Mouse (Mus musculus) spleen, adult 18-20 months (tissue): ENCODE results near the gene Rp9.
"Not testable (repeated sequence)": the region's sequence is repeated elsewhere in the genome, so short reads cannot be mapped to it uniquely, and the experiment has no call there.

ENCODE experiments used
- DNase-seq, 2 experiments: peaks; one replicate each; pipeline ENCODE4 v3.0.0; 2022; ENCODE audit warnings: mixed read lengths in 2 of 2

Gene Rp9

GRCm38 (mm10) chr9:22457142-22457835, 12.3 kb downstream of the Rp9 start:
- peak; percentile 31 to 32 for DNase-seq

GRCm38 (mm10) chr9:22455041-22455440, 14.5 kb downstream of the Rp9 start:
- no peak for DNase-seq

- DNase-seq: not testable (repeated sequence)
Measured at GRCm38 (mm10) chr9:22453990-22454389, 15.6 kb downstream of the Rp9 start, which contains the start of gene Gm17545. Gene Gm17545, plus strand, starts transcription at chr9:22454290.

GRCm38 (mm10) chr9:22453501-22453924, 16.0 kb downstream of the Rp9 start:
- DNase-seq: no peak

GRCm38 (mm10) chr9:22452697-22453096, 16.8 kb downstream of the Rp9 start:
- no peak for DNase-seq

- no peak for DNase-seq
Measured at GRCm38 (mm10) chr9:22449209-22449608, 20.3 kb downstream of the Rp9 start.

GRCm38 (mm10) chr9:22448420-22448819, 21.1 kb downstream of the Rp9 start:
- no peak for DNase-seq

GRCm38 (mm10) chr9:22447213-22447612, 22.3 kb downstream of the Rp9 start:
- no peak for DNase-seq

GRCm38 (mm10) chr9:22445123-22445522, 24.4 kb downstream of the Rp9 start:
- DNase-seq: no peak

GRCm38 (mm10) chr9:22443157-22443556, 26.4 kb downstream of the Rp9 start:
- DNase-seq: no peak

GRCm38 (mm10) chr9:22438826-22439225, 30.7 kb downstream of the Rp9 start:
- DNase-seq: no peak

- no peak for DNase-seq
Measured at GRCm38 (mm10) chr9:22434101-22434500, 35.4 kb downstream of the Rp9 start.

GRCm38 (mm10) chr9:22433221-22433620, 36.3 kb downstream of the Rp9 start:
- no peak for DNase-seq

GRCm38 (mm10) chr9:22430315-22430840, 39.2 kb downstream of the Rp9 start:
- DNase-seq: peak in 1 of 2 experiments; percentile 11

- DNase-seq: peak; percentile 34 to 43
Measured at GRCm38 (mm10) chr9:22429533-22430241, 39.9 kb downstream of the Rp9 start.

GRCm38 (mm10) chr9:22428666-22429410, 40.7 kb downstream of the Rp9 start:
- no peak for DNase-seq

- DNase-seq: no peak
Measured at GRCm38 (mm10) chr9:22428028-22428665, 41.4 kb downstream of the Rp9 start.

- DNase-seq: no peak
Measured at GRCm38 (mm10) chr9:22424719-22425118, 44.8 kb downstream of the Rp9 start.

GRCm38 (mm10) chr9:22424196-22424595, 45.3 kb downstream of the Rp9 start:
- no peak for DNase-seq

- DNase-seq: no peak
Measured at GRCm38 (mm10) chr9:22423507-22423906, 46.0 kb downstream of the Rp9 start.

- no peak for DNase-seq
Measured at GRCm38 (mm10) chr9:22422559-22422958, 47.0 kb downstream of the Rp9 start.

GRCm38 (mm10) chr9:22420491-22420890, 49.1 kb downstream of the Rp9 start:
- DNase-seq: no peak

- DNase-seq: no peak
Measured at GRCm38 (mm10) chr9:22419877-22420276, 49.7 kb downstream of the Rp9 start.
